Mouse (Mus musculus) intestine, embryonic 15.5 days (tissue): ENCODE measurements around the gene Hnrnph3. TPM values are rescaled to one million over a fixed set of nuclear protein-coding genes. Genes with fewer than 3 reads are reported as not detected.
"Not testable (repeated sequence)": the region's sequence is repeated elsewhere in the genome, so short reads cannot be mapped to it uniquely, and the experiment has no call there.

Experiments
- ATAC-seq: fragments of 200-750 bp; cut with Nextera tagmentation; 2 replicates; pipeline ENCODE4 v1.8.0; 2017; ENCODE audit warnings: moderate TSS enrichment, moderate library complexity
- H3K27ac ChIP-seq: fragments of 300-500 bp; sonication (generic); 2 replicates; pipeline ENCODE4 v1.5.1; 2015; ENCODE audit warnings: mild to moderate bottlenecking, inconsistent platforms
- H3K27me3 ChIP-seq: fragments of 300-500 bp; sonication (generic); replicated peaks from 2 replicates; pipeline ENCODE4 v1.6.1; 2015; ENCODE audit warnings: inconsistent platforms
- H3K36me3 ChIP-seq: fragments of 300-500 bp; sonication (generic); 2 replicates; pipeline ENCODE4 v1.6.1; 2015; ENCODE audit warnings: inconsistent platforms
- H3K4me1 ChIP-seq: fragments of 300-500 bp; sonication (generic); replicated peaks from 2 replicates; pipeline ENCODE4 v1.6.1; 2015; ENCODE audit warnings: inconsistent platforms
- H3K4me2 ChIP-seq: fragments of 300-500 bp; sonication (generic); replicated peaks from 2 replicates; pipeline ENCODE4 v1.6.1; 2015; ENCODE audit warnings: mild to moderate bottlenecking, inconsistent platforms
- H3K4me3 ChIP-seq: fragments of 300-500 bp; sonication (generic); replicated peaks from 2 replicates; pipeline ENCODE4 v1.5.1; 2015; ENCODE audit warnings: inconsistent platforms
- H3K9ac ChIP-seq: fragments of 300-500 bp; sonication (generic); 2 replicates; pipeline ENCODE4 v1.6.1; 2015; ENCODE audit warnings: inconsistent platforms
- H3K9me3 ChIP-seq: fragments of 300-500 bp; sonication (generic); 2 replicates; pipeline ENCODE4 v1.6.1; 2016; ENCODE audit warnings: inconsistent platforms
- WGBS: fragments of 180-500 bp; shearing (Covaris S2); methylation state at CpG from one replicate; pipeline ENCODE4 v1.1.7; 2015; 5-methylcytosine and 5-hydroxymethylcytosine counted together
- polyA plus RNA-seq: library from polyadenylated mRNA; unstranded; fragments of >200 nt; fragmentation: Nextera tagmentation; extraction: Ambion mirVana; gene quantifications from 2 replicates; pipeline ENCODE4 v1.2.1, GENCODE M21; 2015

Gene Hnrnph3
- 73.6 and 75.4 TPM in 2 replicates for polyA plus RNA-seq

DNA sequence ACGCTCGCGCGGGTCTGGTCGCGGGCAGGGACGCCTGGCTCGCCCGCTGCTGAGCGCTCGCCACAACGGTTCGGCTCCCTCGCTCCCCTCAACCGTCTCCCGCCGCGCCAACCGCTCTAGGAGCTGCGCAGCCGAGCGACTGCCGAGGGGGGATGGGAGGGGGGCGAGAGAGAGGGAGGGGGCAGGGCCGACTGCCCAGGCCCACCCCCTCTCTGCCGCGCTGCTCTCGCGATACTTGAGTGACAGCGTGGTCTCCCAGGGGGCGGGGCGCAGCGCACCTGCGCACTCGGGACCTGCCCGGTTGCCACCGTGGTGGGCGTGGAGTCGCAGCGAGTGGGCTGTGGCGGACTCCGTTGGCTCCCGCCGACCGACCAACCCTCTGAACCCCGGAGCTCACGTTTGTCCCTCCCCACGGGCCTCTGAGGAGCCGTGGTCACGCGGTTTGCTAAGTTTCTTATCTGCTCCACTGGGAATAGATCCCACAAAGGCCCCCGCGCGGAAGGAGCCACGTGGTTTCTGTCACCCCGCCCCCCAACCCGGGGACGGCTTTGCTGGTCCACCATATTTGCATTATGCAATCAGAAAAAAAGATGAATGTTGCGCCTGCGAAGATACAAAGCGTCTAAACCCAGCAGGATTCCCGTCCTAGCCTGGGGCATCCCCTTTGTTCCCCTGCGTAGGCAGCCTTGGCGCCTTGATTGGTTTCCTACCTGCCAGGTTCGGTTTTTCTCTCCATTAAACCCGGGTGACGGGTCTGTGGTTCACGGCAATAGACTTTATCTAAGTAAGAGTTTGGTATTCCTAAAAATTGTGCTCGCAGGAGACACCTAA, at the start of gene Hnrnph3, which contains the start of gene Pbld2:
Gene Hnrnph3, minus strand, starts transcription at position 469 of the 831 bp plus-strand sequence.
Gene Pbld2, plus strand, starts transcription at position 567 of the 831 bp plus-strand sequence.
- peak; percentile 95 for ATAC-seq

GRCm38 (mm10) chr10:63065988-63066387, 42.0 kb upstream of the Hnrnph3 start:
- no peak overlapping the region for H3K9ac ChIP-seq
- no peak overlapping the region for H3K27ac ChIP-seq
- H3K36me3 ChIP-seq = no peaks in the 10 kb centered on the region
- WGBS = 10% methylated on average over 5 of the region's 5 CpGs
- no peak overlapping the region for H3K4me3 ChIP-seq
- no peaks in the 10 kb centered on the region for H3K27me3 ChIP-seq
- no peaks in the 10 kb centered on the region for H3K9me3 ChIP-seq
- ATAC-seq = peak; percentile 74
- H3K4me1 ChIP-seq = no peaks in the 10 kb centered on the region
- H3K4me2 ChIP-seq = no peak overlapping the region

More for the DNA sequence above, at the start of gene Hnrnph3, which contains the start of gene Pbld2:
- Histone ChIP-seq H3K36me3 (no peaks in the 10 kb centered on the region), H3K9ac (peak within 1 kb of the TSS; percentile 99), H3K4me3 (peak within 1 kb of the TSS; percentile 90), H3K9me3 (no peaks in the 10 kb centered on the region), H3K27ac (peak within 1 kb of the TSS; percentile 100), H3K27me3 (no peaks in the 10 kb centered on the region), H3K4me2 (peak within 1 kb of the TSS; percentile 62), H3K4me1 (peaks cover 12% of the 10 kb centered on the region)
- WGBS = under 1% methylated on average over 65 of the region's 69 CpGs

DNA sequence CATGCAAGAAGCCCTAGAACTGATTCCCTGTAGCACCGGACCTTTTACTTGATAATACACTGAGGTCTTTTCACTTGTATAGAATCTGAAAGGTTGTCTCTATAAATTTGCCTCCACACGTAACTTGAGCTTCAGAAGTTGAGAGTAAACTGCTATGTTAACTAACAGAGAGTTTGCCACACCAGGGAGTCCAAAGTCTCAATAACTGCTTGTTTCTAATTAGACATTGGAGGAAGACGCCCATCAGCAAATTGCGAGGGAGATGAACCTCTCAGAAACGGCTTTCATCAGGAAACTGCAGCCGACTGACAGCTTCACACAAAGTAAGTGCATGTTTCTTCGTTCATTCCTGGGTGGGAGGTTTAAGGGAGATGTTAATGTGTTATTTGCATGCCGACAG, 41.5 kb upstream of the Hnrnph3 start:
- H3K27me3 ChIP-seq = no peaks in the 10 kb centered on the region
- H3K27ac ChIP-seq = no peak overlapping the region
- no peak for ATAC-seq
- no peak overlapping the region for H3K9ac ChIP-seq
- no peaks in the 10 kb centered on the region for H3K9me3 ChIP-seq
- no peak overlapping the region for H3K4me3 ChIP-seq
- H3K36me3 ChIP-seq = no peaks in the 10 kb centered on the region
- H3K4me2 ChIP-seq = no peak overlapping the region
- no peaks in the 10 kb centered on the region for H3K4me1 ChIP-seq
- 66% methylated on average over 8 of the region's 8 CpGs for WGBS

DNA sequence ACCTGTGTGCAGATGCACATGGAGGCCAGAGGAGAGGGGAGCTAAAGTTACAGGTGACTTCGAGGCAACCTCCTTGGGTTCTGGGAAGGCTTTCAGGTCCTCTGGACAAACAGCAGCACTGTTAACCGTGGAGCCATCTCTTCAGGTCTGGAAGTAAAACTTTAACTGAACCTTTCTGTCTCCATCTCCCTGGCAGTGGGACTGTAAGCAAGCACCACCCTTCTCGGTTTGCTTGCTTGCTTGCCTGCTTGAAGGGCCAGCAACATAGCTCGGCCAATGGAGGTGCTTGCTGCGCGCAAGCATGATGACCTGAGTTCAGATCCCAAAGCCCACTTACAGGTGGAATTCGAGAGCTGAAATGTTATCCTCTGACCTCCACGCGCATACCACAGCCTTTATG, 40.5 kb upstream of the Hnrnph3 start:
- Histone ChIP-seq H3K9ac (no peak overlapping the region), H3K9me3 (no peaks in the 10 kb centered on the region), H3K36me3 (no peaks in the 10 kb centered on the region), H3K4me3 (no peak overlapping the region), H3K27ac (no peak overlapping the region), H3K4me1 (no peaks in the 10 kb centered on the region), H3K27me3 (no peaks in the 10 kb centered on the region), H3K4me2 (no peak overlapping the region)
- 77% methylated on average over 9 of the region's 9 CpGs for WGBS
- ATAC-seq = no peak

DNA sequence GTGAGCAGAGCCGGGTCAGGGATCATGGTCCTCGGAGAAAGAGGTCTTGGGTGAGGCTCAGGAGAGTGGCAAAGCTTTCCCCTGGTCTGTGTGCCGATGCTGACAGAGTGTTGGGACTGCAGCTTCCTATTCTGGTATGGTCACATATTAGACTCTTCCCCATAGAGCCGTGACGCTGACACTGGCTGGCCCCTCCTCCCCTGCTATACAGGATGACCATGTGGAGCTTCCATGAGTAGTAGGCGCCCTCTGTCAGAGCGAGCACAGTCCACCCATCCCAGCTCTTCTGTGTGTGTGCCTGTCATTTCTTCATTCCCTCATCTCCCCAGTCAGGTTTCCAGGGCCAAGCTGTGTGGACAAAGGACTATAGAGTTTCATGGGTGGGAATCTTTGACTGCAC, 39.3 kb upstream of the Hnrnph3 start:
- Histone ChIP-seq H3K4me3 (no peak overlapping the region), H3K9ac (no peak overlapping the region), H3K9me3 (no peaks in the 10 kb centered on the region), H3K4me1 (no peaks in the 10 kb centered on the region), H3K4me2 (no peak overlapping the region), H3K36me3 (no peaks in the 10 kb centered on the region), H3K27me3 (no peaks in the 10 kb centered on the region), H3K27ac (no peak overlapping the region)
- ATAC-seq = no peak
- WGBS = 76% methylated on average over 7 of the region's 7 CpGs

DNA sequence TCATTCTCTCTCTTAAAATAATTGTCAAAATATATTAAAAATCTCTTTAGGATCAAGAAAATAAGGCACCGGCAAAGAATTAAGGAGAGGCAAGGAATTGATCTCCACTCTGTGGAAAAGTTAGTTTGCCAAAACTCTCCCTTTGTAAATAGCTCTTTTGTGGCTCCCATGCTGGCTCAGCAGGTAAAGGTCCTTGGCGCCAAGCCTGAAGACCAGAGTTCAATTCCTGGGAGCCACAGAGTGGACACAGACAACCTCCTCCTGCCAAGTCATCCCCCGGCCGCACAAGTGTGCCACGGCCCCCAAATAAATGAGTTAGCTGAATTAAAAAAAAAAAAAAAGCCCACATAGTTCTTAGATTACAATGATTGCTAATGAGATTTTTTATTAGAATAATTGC, 38.7 kb upstream of the Hnrnph3 start:
- Histone ChIP-seq H3K9me3 (no peaks in the 10 kb centered on the region), H3K27me3 (no peaks in the 10 kb centered on the region), H3K4me3 (no peak overlapping the region), H3K4me2 (no peak overlapping the region), H3K4me1 (no peaks in the 10 kb centered on the region), H3K27ac (no peak overlapping the region), H3K9ac (no peak overlapping the region), H3K36me3 (no peaks in the 10 kb centered on the region)
- ATAC-seq = no peak
- 85% methylated on average over 5 of the region's 5 CpGs for WGBS

GRCm38 (mm10) chr10:63061266-63061665, 37.2 kb upstream of the Hnrnph3 start:
- H3K4me2 ChIP-seq = no peak overlapping the region

DNA sequence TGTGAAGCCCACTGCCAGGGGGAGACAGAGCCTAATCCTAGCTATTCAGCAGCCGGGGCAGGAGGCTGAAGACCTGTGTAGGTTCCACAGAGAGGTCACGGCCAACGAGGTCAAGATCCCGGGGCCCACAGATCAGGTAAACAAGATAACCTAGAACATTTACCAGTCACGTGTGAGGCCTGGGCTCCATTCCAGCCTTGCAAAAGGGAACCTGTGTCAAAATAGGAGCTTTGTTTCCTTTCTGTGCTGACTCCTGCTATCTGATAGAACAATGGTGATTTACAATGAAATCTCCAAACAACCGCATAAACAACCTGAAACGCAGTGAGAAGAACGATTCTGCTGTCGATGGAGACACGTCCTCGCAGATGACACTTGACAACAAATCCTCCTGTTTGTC, 36.4 kb upstream of the Hnrnph3 start:
- no peak overlapping the region for H3K27ac ChIP-seq
- no peak overlapping the region for H3K9ac ChIP-seq
- 0 out of 2 replicates have a peak, but pooled peaks cover 3% of the 10 kb centered on the region for H3K4me1 ChIP-seq
- 0 out of 2 replicates have a peak, but pooled peaks have one; percentile 25 for ATAC-seq
- no peaks in the 10 kb centered on the region for H3K9me3 ChIP-seq
- no peak overlapping the region for H3K4me2 ChIP-seq
- WGBS = 51% methylated on average over 11 of the region's 11 CpGs
- no peak overlapping the region for H3K4me3 ChIP-seq
- H3K36me3 ChIP-seq = no peaks in the 10 kb centered on the region
- H3K27me3 ChIP-seq = no peaks in the 10 kb centered on the region

More at GRCm38 (mm10) chr10:63061266-63061665, 37.2 kb upstream of the Hnrnph3 start:
- Histone ChIP-seq H3K4me1 (0 out of 2 replicates have a peak, but pooled peaks cover 3% of the 10 kb centered on the region), H3K9ac (no peak overlapping the region), H3K9me3 (no peaks in the 10 kb centered on the region), H3K4me3 (no peak overlapping the region), H3K27me3 (no peaks in the 10 kb centered on the region), H3K36me3 (no peaks in the 10 kb centered on the region), H3K27ac (no peak overlapping the region)
- ATAC-seq = peak; percentile 28
- WGBS = 64% methylated on average over 12 of the region's 12 CpGs

DNA sequence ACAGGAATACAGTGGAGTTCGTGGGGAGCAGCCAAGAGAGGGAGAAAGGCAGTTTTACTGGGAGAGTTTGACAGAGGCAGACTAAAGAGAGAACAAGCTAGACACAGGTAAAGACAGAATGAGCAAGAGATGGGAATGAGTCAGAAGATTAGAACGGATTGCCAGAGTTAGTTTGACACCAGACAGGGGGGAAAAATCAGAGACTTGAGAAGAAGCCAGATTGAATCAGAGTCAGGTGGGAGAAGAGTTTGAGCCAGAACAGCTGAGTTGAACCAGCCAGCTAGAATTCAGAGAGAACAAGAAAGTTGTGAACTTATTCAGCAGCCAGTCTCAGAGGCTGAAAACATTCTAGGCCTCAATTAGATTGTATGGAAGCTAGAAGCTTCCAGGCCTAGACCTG, 35.8 kb upstream of the Hnrnph3 start, which contains the start of gene Pbld1:
Gene Pbld1, plus strand, starts transcription at position 301 of the 400 bp plus-strand sequence.
- no peak within 1 kb of the TSS for H3K9ac ChIP-seq
- no peak for ATAC-seq
- H3K27me3 ChIP-seq = no peaks in the 10 kb centered on the region
- H3K36me3 ChIP-seq = no peaks in the 10 kb centered on the region
- 84% methylated on average over 2 of the region's 2 CpGs for WGBS
- H3K27ac ChIP-seq = no peak within 1 kb of the TSS
- H3K9me3 ChIP-seq = no peaks in the 10 kb centered on the region
- H3K4me3 ChIP-seq = no peak within 1 kb of the TSS
- H3K4me1 ChIP-seq = 0 out of 2 replicates have a peak, but pooled peaks cover 3% of the 10 kb centered on the region
- no peak within 1 kb of the TSS for H3K4me2 ChIP-seq

DNA sequence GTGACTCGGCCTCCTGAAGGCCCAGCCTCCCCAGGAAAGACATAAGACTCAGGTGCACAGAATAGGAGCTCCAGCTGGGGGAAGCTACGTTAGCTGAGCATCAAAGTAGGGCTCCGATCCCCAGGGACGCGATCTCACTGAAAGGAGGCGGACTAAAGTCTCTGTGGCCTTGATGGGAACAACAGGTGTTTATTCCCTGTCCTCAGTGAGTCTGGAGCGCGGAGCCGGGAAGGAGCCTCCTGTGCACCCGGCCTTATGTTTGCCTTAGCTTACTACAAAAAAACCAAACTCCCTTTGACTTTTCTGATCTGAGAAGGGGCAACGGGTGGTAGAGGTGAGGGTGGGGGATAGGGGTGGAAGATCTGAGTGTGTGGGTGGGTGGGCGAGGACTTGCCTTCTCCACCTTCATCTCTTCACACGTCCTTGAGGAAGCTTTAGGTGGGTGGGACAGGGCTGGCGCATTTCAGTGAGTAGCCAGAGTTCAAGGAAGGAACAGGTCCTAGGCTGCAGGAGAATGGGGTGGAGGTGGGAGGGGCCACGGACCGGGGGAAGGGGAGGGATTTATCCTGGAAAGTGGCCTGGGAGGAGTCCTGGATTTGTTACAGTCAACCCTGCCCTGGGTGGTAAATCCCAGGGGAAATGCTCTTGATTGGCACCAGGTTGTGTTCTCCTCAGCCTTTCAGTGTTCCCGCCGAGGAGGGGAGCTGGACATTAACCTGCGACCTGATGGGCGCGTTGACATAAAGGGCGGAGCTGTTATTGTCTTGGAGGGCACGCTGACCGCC, 33.1 kb upstream of the Hnrnph3 start:
- H3K27ac ChIP-seq = no peak overlapping the region
- H3K27me3 ChIP-seq = no peaks in the 10 kb centered on the region
- no peaks in the 10 kb centered on the region for H3K36me3 ChIP-seq
- H3K4me2 ChIP-seq = peak overlapping the region; percentile 17
- no peaks in the 10 kb centered on the region for H3K9me3 ChIP-seq
- H3K9ac ChIP-seq = no peak overlapping the region
- WGBS = 27% methylated on average over 24 of the region's 24 CpGs
- 0 out of 2 replicates have a peak, but pooled peaks cover 3% of the 10 kb centered on the region for H3K4me1 ChIP-seq
- ATAC-seq = peak; percentile 86
- H3K4me3 ChIP-seq = no peak overlapping the region

GRCm38 (mm10) chr10:63054586-63054985, 30.6 kb upstream of the Hnrnph3 start:
- no peak for ATAC-seq
- 80% methylated on average over 2 of the region's 2 CpGs for WGBS
- Histone ChIP-seq H3K4me1 (0 out of 2 replicates have a peak, but pooled peaks cover 3% of the 10 kb centered on the region), H3K27me3 (no peaks in the 10 kb centered on the region), H3K36me3 (no peaks in the 10 kb centered on the region), H3K4me3 (no peak overlapping the region), H3K4me2 (no peak overlapping the region), H3K9me3 (no peaks in the 10 kb centered on the region), H3K9ac (no peak overlapping the region), H3K27ac (no peak overlapping the region)

DNA sequence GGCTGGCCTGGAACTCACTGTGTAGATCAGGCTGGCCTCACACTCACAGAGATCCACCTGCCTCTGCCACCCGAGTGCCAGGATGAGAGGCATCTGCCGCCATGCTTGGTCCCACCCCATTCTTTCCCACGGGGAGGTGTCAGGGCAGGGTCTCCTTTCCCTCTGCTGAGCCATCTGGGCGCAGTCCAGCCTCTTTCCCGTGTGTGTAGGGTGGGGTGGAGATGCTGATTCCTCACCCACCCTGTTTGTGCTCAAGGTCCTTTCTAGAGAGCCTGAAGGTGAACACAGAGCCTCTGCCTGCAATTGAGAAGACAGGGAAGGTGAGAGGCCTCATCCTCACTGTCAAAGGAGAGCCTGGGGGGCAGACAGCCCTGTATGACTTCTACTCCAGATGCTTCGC, 30.1 kb upstream of the Hnrnph3 start:
- not testable (repeated sequence) for H3K9ac ChIP-seq, H3K27me3 ChIP-seq, H3K27ac ChIP-seq, H3K4me2 ChIP-seq, H3K36me3 ChIP-seq, H3K9me3 ChIP-seq, H3K4me3 ChIP-seq, H3K4me1 ChIP-seq, ATAC-seq
- 76% methylated on average over 6 of the region's 6 CpGs for WGBS
